Mouse (Mus musculus) neural tube, embryonic 11.5 days (tissue): Measurements from ENCODE around the gene Myrf. TPM values are rescaled to one million over a fixed set of nuclear protein-coding genes. Genes with fewer than 3 reads are reported as not detected.
A peak's percentile ranks its signal among the peaks of the same experiment; 100 is the strongest.

Source experiments
- ATAC-seq: fragments of 200-750 bp; cut with Nextera tagmentation; 2 replicates; pipeline ENCODE4 v1.8.0; 2017; ENCODE audit warnings: moderate number of reproducible peaks, mild to moderate bottlenecking, moderate TSS enrichment, moderate library complexity; ENCODE audit not compliant: insufficient read depth, low FRiP score, low TSS enrichment
- DNase-seq: peaks from one replicate; pipeline ENCODE4 v3.0.0-alpha.2; 2015; ENCODE audit warnings: low spot score
- H3K27ac ChIP-seq: fragments of 300-500 bp; sonication (generic); 2 replicates; pipeline ENCODE4 v1.5.1; 2014; ENCODE audit warnings: low read depth, mild to moderate bottlenecking, low read length
- H3K27me3 ChIP-seq: fragments of 300-500 bp; sonication (generic); 2 replicates; pipeline ENCODE4 v1.6.1; 2014; ENCODE audit warnings: mild to moderate bottlenecking, low read length, mixed read lengths; ENCODE audit not compliant: control insufficient read depth, insufficient read depth
- H3K36me3 ChIP-seq: fragments of 300-500 bp; sonication (generic); 2 replicates; pipeline ENCODE4 v1.6.1; 2014; ENCODE audit warnings: mild to moderate bottlenecking, low read length, moderate library complexity, mixed read lengths; ENCODE audit not compliant: control insufficient read depth, insufficient read depth
- H3K4me1 ChIP-seq: fragments of 300-500 bp; sonication (generic); 2 replicates; pipeline ENCODE4 v1.6.1; 2014; ENCODE audit warnings: low read length, mixed read lengths; ENCODE audit not compliant: control insufficient read depth, insufficient read depth
- H3K4me2 ChIP-seq: fragments of 300-500 bp; sonication (generic); 2 replicates; pipeline ENCODE4 v1.6.1; 2014; ENCODE audit warnings: low read depth, mild to moderate bottlenecking, moderate library complexity
- H3K4me3 ChIP-seq: fragments of 300-500 bp; sonication (generic); 2 replicates; pipeline ENCODE4 v1.5.1; 2014; ENCODE audit warnings: low read depth, low read length
- H3K9ac ChIP-seq: fragments of 300-500 bp; sonication (generic); 2 replicates; pipeline ENCODE4 v1.6.1; 2014; ENCODE audit warnings: mild to moderate bottlenecking, low read length
- H3K9me3 ChIP-seq: fragments of 300-500 bp; sonication (generic); 2 replicates; pipeline ENCODE4 v1.6.1; 2016; ENCODE audit warnings: low read length; ENCODE audit not compliant: control insufficient read depth
- whole genome bisulfite sequencing: fragments of 180-500 bp; shearing (Covaris S2); extraction: QIAGEN DNeasy Blood & Tissue Kit; methylation state at CpG from one replicate; pipeline ENCODE4 v1.1.7; 2014; 5-methylcytosine and 5-hydroxymethylcytosine counted together
- polyA plus RNA-seq: library from polyadenylated mRNA; unstranded; fragments of >200 nt; fragmentation: Nextera tagmentation; extraction: Ambion mirVana; gene quantifications from 2 replicates; pipeline ENCODE4 v1.2.1, GENCODE M21; 2014

The Myrf gene
- polyA plus RNA-seq, 1 experiment from 2014 or later, result 1.8 TPM

- Histone ChIP-seq H3K9ac (no peak overlapping the region), H3K4me2 (peak overlapping the region; percentile 9; the same call in 1 of the 2 replicates), H3K4me3 (no peak overlapping the region), H3K27ac (peak overlapping the region; percentile 45; the same call in 1 of the 2 replicates), H3K36me3 (no peaks in the 10 kb centered on the region), H3K27me3 (peaks cover 28% of the 10 kb centered on the region), H3K4me1 (peaks cover 35% of the 10 kb centered on the region), H3K9me3 (no peaks in the 10 kb centered on the region)
- WGBS, result 1% methylated on average over 17 of the region's 17 CpGs
- DNase-seq, result peak; percentile 69
- peak; percentile 56 for ATAC-seq
These were observed 36.8 kb upstream of the Myrf start for GRCm38 (mm10) chr19:10277331-10277730.

- Histone ChIP-seq H3K4me3 (no peak overlapping the region), H3K27ac (no peak overlapping the region), H3K27me3 (peaks cover 30% of the 10 kb centered on the region), H3K4me1 (peaks cover 37% of the 10 kb centered on the region), H3K36me3 (no peaks in the 10 kb centered on the region), H3K9ac (no peak overlapping the region), H3K4me2 (no peak overlapping the region; the same call in 1 of the 2 replicates), H3K9me3 (no peaks in the 10 kb centered on the region)
- ATAC-seq (no peak), DNase-seq (no peak)
- 50% methylated on average over 12 of the region's 12 CpGs for WGBS
These were observed 36.1 kb upstream of the Myrf start for GRCm38 (mm10) chr19:10276483-10277144.

- Histone ChIP-seq H3K4me1 (peaks cover 37% of the 10 kb centered on the region), H3K27ac (no peak overlapping the region), H3K27me3 (peaks cover 27% of the 10 kb centered on the region), H3K4me2 (no peak overlapping the region), H3K4me3 (no peak overlapping the region), H3K9ac (peak overlapping the region; percentile 22; the same call in 1 of the 2 replicates), H3K9me3 (no peaks in the 10 kb centered on the region), H3K36me3 (no peaks in the 10 kb centered on the region)
- ATAC-seq (no peak), DNase-seq (peak; percentile 60)
- WGBS, result 6% methylated on average over 5 of the region's 5 CpGs
These were observed 33.5 kb upstream of the Myrf start for GRCm38 (mm10) chr19:10274056-10274455.

GRCm38 (mm10) chr19:10272746-10273145 lies 32.2 kb upstream of the Myrf start:
- 24% methylated on average over 11 of the region's 11 CpGs for WGBS
- Histone ChIP-seq H3K4me2 (peak overlapping the region; percentile 16; the same call in 1 of the 2 replicates), H3K4me3 (no peak overlapping the region), H3K9ac (peak overlapping the region; percentile 35; the same call in 1 of the 2 replicates), H3K36me3 (no peaks in the 10 kb centered on the region), H3K4me1 (peaks cover 32% of the 10 kb centered on the region), H3K9me3 (no peaks in the 10 kb centered on the region), H3K27ac (0 out of 2 replicates have a peak overlapping the region, but pooled peaks have one; percentile 49), H3K27me3 (peaks cover 18% of the 10 kb centered on the region)
- peak; percentile 24 for ATAC-seq
- peak; percentile 63 for DNase-seq

GRCm38 (mm10) chr19:10271592-10271991 lies 31.0 kb upstream of the Myrf start:
- Histone ChIP-seq H3K27ac (no peak overlapping the region), H3K4me2 (no peak overlapping the region), H3K36me3 (no peaks in the 10 kb centered on the region), H3K27me3 (peaks cover 18% of the 10 kb centered on the region), H3K9ac (no peak overlapping the region), H3K4me1 (peaks cover 29% of the 10 kb centered on the region), H3K9me3 (no peaks in the 10 kb centered on the region), H3K4me3 (no peak overlapping the region)
- WGBS, result 93% methylated on average over 7 of the region's 7 CpGs
- ATAC-seq (no peak), DNase-seq (no peak)

GRCm38 (mm10) chr19:10270356-10270755 lies 29.8 kb upstream of the Myrf start:
- no peaks in the 10 kb centered on the region for H3K36me3 ChIP-seq
- no peak overlapping the region for H3K4me3 ChIP-seq
- H3K4me1 ChIP-seq, result peaks cover 29% of the 10 kb centered on the region
- DNase-seq (no peak), ATAC-seq (no peak)
- no peak overlapping the region for H3K9ac ChIP-seq
- 87% methylated on average over 5 of the region's 5 CpGs for WGBS
- H3K4me2 ChIP-seq, result no peak overlapping the region
- peaks cover 12% of the 10 kb centered on the region for H3K27me3 ChIP-seq
- H3K9me3 ChIP-seq, result no peaks in the 10 kb centered on the region
- H3K27ac ChIP-seq, result no peak overlapping the region

GRCm38 (mm10) chr19:10268851-10269250 lies 28.3 kb upstream of the Myrf start:
- Histone ChIP-seq H3K9me3 (no peaks in the 10 kb centered on the region), H3K36me3 (no peaks in the 10 kb centered on the region), H3K27me3 (peaks cover 11% of the 10 kb centered on the region), H3K27ac (no peak overlapping the region), H3K4me1 (peaks cover 23% of the 10 kb centered on the region), H3K4me3 (no peak overlapping the region), H3K4me2 (no peak overlapping the region), H3K9ac (no peak overlapping the region)
- 72% methylated on average over 15 of the region's 15 CpGs for WGBS
- no peak for DNase-seq
- no peak for ATAC-seq

GRCm38 (mm10) chr19:10267953-10268352 lies 27.4 kb upstream of the Myrf start:
- Histone ChIP-seq H3K27me3 (peaks cover 11% of the 10 kb centered on the region), H3K9ac (no peak overlapping the region), H3K36me3 (no peaks in the 10 kb centered on the region), H3K4me1 (peaks cover 14% of the 10 kb centered on the region), H3K4me3 (no peak overlapping the region), H3K4me2 (no peak overlapping the region), H3K9me3 (no peaks in the 10 kb centered on the region), H3K27ac (no peak overlapping the region)
- no peak for DNase-seq
- 87% methylated on average over 10 of the region's 10 CpGs for WGBS
- ATAC-seq, result no peak

- Histone ChIP-seq H3K4me1 (peaks cover 7% of the 10 kb centered on the region; the same call in 1 of the 2 replicates), H3K9me3 (no peaks in the 10 kb centered on the region), H3K27ac (no peak overlapping the region), H3K36me3 (no peaks in the 10 kb centered on the region), H3K4me2 (no peak overlapping the region), H3K4me3 (no peak overlapping the region), H3K27me3 (peaks cover 8% of the 10 kb centered on the region), H3K9ac (no peak overlapping the region)
- WGBS, result 12% methylated on average over 15 of the region's 15 CpGs
- DNase-seq, result no peak
- 0 out of 2 replicates have a peak, but pooled peaks have one; percentile 24 for ATAC-seq
These were observed 26.5 kb upstream of the Myrf start for GRCm38 (mm10) chr19:10267057-10267456.
